Comparison of ENCODE assay signal across 34 mouse cellular contexts in the genomic region with DNA sequence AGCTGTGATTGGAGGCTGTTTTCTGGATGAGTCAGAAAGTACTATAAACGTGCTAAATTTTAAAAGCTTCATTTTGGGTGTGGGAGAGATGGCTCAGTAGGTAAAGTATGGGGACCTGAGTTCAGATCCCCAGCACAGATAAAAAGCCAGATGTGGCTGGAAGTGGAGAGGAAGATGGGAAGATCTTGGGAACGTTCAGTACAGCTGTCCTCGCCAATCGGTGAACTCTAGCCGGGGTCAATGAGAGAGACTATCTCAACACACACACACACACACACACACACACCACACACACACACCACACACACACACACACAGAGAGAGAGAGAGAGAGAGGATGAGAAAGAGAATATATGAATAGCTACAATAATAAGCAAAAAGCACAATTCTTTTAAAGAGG.
"Had no signal": no experiment of that assay in that cellular context is flagged by ENCODE, and none has a peak within 500 bp of the region (broad histone marks: within the 10 kb centered on the region; RNA-seq: fewer than 3 reads in every experiment).

No protein-coding gene starts in this region.

- H3K4me1 ChIP-seq: hindbrain, embryonic 10.5 days; hindbrain, embryonic 12.5 days; hindbrain, embryonic 13.5 days; hindbrain, embryonic 15.5 days; intestine, embryonic 15.5 days had no signal

- H3K9me3 ChIP-seq: heart, embryonic 10.5 days; heart, embryonic 12.5 days; heart, embryonic 13.5 days; heart, embryonic 15.5 days; hindbrain, embryonic 10.5 days; hindbrain, embryonic 12.5 days; hindbrain, embryonic 13.5 days; hindbrain, embryonic 15.5 days; intestine, embryonic 15.5 days; kidney, embryonic 15.5 days had no signal

- H3K4me2 ChIP-seq: heart, embryonic 11.5 days; heart, embryonic 12.5 days; heart, embryonic 13.5 days; heart, embryonic 15.5 days; hindbrain, embryonic 12.5 days; hindbrain, embryonic 13.5 days; hindbrain, embryonic 14.5 days; hindbrain, embryonic 15.5 days; intestine, embryonic 15.5 days; kidney, embryonic 15.5 days had no signal

- DNase-seq: heart, postnatal 14 days; heart, postnatal 36 days; heart, postnatal 4 days; kidney, adult 11 months; kidney, adult 18-20 months; kidney, adult 2 months; kidney, adult 8-10 months; kidney, adult 9 months; kidney, postnatal 10 days; kidney, postnatal 14 days; kidney, postnatal 25 days; kidney, postnatal 36 days; kidney, postnatal 4 days; layer of hippocampus, adult 9-11 months; layer of hippocampus, postnatal 36 days had no signal

- H3K9ac ChIP-seq: heart, embryonic 12.5 days; heart, embryonic 13.5 days; heart, embryonic 15.5 days; hindbrain, embryonic 12.5 days; hindbrain, embryonic 13.5 days; hindbrain, embryonic 14.5 days; hindbrain, embryonic 15.5 days; intestine, embryonic 15.5 days; kidney, embryonic 15.5 days had no signal

- H3K36me3 ChIP-seq: heart, embryonic 10.5 days; heart, embryonic 15.5 days; hindbrain, embryonic 12.5 days; hindbrain, embryonic 13.5 days; hindbrain, embryonic 15.5 days; intestine, embryonic 15.5 days had no signal

- ATAC-seq: hindbrain, embryonic 16.5 days; hindbrain, postnatal 0 days; inflammation-experienced regulatory T-cells, adult 6 months; intestine, embryonic 15.5 days; intestine, embryonic 16.5 days; intestine, postnatal 0 days had no signal

- H3K27ac ChIP-seq: heart, embryonic 10.5 days; heart, embryonic 13.5 days; heart, embryonic 15.5 days; hindbrain, embryonic 10.5 days; hindbrain, embryonic 12.5 days; hindbrain, embryonic 13.5 days; hindbrain, embryonic 14.5 days; hindbrain, embryonic 15.5 days; hindbrain, postnatal 0 days; intestine, embryonic 15.5 days; kidney, embryonic 15.5 days; kidney, postnatal 0 days; layer of hippocampus, adult 2 months had no signal

- H3K4me3 ChIP-seq: heart, embryonic 10.5 days; heart, embryonic 12.5 days; heart, embryonic 13.5 days; heart, embryonic 15.5 days; hindbrain, embryonic 10.5 days; hindbrain, embryonic 12.5 days; hindbrain, embryonic 13.5 days; hindbrain, embryonic 15.5 days; intestine, embryonic 15.5 days; kidney, embryonic 15.5 days; layer of hippocampus, adult 2 months had no signal

- H3K27me3 ChIP-seq: heart, embryonic 12.5 days; heart, embryonic 13.5 days; heart, embryonic 15.5 days; hindbrain, embryonic 12.5 days; hindbrain, embryonic 13.5 days; hindbrain, embryonic 15.5 days; intestine, embryonic 15.5 days; kidney, embryonic 15.5 days had no signal
